Mouse (Mus musculus): ENCODE measurements around the gene Mob2.

- TF ChIP-seq CTCF (conservative IDR thresholded peaks at IDR 0.05; ENCODE audit: low read length): no peak
- TF ChIP-seq POU5F1 (IDR thresholded peaks at IDR 0.05; ENCODE audit: borderline replicate concordance, low read length): no peak
- no peak for TF ChIP-seq NANOG (IDR thresholded peaks at IDR 0.05; ENCODE audit: borderline replicate concordance, low read length)
Measured at GRCm38 (mm10) chr7:142056601-142057061, 4.2 kb downstream of the Mob2 start.

Data from E14TG2a.4 (cell line).